Mouse (Mus musculus) retina, adult 2 months (tissue): Measurements from ENCODE around the gene Cfap126.
A peak's percentile ranks its signal among the peaks of the same experiment; 100 is the strongest.
"Not testable (repeated sequence)": the region's sequence is repeated elsewhere in the genome, so short reads cannot be mapped to it uniquely, and the experiment has no call there.

Experiments used
- DNase-seq: peaks from one replicate; pipeline ENCODE4 v3.0.0-alpha.2; 2012; ENCODE audit warnings: low read depth, low spot score

Cfap126 gene

GRCm38 (mm10) chr1:171122932-171123331 is 9.2 kb downstream of the Cfap126 start:
- DNase-seq, result no peak

GRCm38 (mm10) chr1:171124398-171124797 is 10.7 kb downstream of the Cfap126 start:
- DNase-seq, result no peak

DNA sequence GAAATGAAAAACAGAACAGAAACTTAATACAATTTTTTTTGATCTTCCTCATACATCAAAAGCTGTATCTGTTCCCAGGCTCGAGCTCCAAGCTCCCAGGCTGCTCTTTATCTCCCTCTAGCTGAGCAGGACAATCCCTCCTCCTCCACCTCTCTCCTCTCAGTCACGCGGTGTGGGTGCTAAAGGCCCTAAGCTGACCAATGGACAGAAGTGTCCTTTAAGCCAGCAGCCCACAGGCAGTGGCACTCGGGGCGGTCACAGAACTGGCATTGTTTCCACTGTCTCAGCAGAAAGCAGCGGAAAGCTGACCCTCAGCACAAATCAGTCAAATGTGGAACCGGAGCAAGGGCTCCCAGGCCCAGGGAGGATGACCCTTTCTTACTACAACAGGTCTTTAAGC is 15.5 kb downstream of the Cfap126 start:
- DNase-seq, result no peak

GRCm38 (mm10) chr1:171130971-171131370 is 17.3 kb downstream of the Cfap126 start:
- no peak for DNase-seq

DNA sequence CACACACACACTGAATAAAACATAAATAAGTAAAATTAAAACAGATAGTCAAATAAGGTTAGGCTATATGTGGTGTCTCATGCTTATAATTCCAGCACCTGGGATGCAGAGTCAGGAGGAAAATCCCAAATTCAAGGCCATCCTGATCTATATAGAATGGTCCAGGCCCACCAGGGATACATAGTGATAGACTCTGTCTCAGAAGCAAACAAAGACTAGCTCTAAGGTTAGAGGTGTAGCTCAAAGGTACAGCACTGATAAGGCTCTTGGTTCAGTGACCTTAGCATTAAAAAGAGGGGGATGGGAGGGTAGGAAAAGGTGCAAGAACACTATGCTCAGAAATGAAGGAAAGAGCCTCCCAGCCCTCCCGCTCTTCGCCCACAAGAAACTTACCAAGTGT is 21.9 kb downstream of the Cfap126 start:
- no peak for DNase-seq

DNA sequence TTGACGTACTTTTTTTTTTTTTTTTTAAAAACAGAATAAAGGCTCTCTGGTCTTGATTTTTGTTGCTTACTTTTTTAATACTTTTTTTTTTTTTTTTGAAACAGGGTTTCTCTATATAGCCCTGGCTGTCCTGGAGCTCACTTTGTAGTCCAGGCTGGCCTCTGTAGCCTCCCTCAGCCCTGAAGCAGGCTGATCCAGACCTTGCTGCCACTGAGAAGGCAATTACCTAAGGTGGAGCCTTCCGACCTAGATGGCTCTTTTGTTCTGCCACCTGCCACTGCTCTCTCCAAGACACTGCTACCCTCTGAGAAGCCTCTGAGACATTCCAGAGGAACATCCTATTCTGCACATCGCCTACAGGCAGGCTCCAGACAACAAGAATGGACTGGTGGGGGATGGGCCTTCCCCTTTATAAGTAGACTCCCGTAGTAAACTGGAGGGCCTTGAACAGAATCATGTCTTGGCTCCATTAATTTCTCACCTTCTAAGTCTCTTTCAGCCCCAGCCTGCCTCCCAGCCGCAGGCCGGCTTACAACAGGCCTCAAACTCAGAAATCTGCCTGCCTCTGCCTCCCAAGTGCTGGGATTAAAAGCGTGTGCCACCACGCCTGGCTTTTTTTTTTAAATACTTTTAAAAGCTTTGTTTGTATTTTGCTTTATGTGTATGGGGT is 23.9 kb downstream of the Cfap126 start:
- not testable (repeated sequence) for DNase-seq

DNA sequence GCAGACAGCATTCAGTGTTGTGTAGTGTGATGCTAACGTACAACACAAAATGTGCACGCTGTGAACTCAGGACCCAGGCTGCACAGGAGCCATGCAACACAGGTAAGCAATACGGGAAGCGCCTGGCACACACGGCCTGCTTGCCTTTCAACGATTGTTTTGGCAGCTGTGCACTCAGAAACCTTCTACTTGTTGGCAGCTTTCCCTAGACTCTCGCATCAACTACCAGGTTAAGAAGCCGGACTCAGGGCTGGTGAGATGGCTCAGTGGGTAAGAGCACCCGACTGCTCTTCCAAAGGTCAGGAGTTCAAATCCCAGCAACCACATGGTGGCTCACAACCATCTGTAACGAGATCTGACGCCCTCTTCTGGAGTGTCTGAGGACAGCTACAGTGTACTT is 29.3 kb downstream of the Cfap126 start:
- not testable (repeated sequence) for DNase-seq

GRCm38 (mm10) chr1:171149974-171150760 is 36.4 kb downstream of the Cfap126 start, which contains the start of the genes Sdhc and Mpz:
Gene Sdhc (minus strand): TSS chr1:171150603.
Gene Mpz (plus strand): TSS chr1:171150711.
- DNase-seq, result peak; percentile 81

DNA sequence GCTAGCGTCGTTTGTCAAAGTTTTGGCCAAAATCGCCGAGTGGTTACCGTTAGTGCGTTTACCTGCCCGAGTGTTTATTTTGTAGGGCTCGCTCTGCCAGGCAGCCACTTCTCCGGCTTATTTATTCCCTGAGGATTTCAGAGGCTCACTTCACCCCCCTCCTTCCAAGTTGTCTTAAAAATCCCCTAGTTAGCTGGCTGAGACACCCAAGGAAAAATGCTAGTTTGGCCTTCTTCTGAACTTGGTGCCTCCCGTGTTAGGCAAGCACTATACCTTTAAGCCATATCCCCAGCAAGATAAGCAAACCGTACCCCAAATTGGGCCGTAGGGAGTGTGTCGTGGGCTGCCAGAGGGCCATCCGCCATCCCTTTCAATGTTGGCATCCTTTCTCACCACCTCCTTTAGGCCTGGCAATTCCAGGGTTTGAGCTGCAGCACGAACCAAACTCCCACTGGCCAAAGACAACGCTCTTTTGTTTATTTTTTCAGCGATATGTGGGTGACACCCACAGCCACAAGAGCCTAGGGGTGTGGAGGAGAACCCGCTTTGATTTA is 37.2 kb downstream of the Cfap126 start:
- DNase-seq, result no peak

DNA sequence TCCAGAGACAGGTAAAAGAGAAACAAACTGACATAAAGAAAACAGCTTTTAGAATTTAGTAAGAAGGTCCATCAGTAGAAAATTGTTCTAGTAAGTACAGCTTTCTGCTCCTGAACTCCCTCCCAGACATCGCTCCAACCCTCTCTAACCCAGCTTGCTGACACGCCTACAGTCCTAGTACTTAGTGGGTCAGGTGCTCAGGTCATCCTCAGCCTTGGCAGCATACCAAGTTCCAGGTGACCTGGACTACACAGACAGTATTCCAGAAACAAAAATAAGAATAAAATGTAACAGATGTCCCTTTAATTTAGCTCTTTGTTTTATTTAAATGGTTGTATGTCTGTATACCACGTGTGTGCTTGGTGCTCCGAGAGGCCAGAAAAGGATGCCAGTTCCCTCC is 38.2 kb downstream of the Cfap126 start:
- no peak for DNase-seq

DNA sequence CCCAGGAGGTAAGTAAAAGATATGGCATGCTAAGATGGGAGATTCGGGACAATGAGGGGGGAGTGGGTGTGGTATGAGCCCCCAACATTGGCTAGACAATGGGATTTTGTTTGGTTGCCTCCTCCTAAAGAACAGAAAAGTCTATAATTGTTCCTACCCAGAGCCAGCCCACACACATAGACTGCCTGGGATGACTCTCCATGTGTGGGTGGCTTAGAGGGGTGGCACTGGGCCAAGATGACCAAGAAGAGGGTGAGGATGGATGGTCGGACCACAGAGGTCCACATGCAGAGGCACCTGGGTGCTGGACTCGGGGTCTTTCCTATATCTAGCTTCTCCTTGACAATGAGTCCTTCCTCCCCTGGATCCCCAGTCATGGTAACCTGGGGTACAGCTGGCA is 42.9 kb downstream of the Cfap126 start:
- no peak for DNase-seq

DNA sequence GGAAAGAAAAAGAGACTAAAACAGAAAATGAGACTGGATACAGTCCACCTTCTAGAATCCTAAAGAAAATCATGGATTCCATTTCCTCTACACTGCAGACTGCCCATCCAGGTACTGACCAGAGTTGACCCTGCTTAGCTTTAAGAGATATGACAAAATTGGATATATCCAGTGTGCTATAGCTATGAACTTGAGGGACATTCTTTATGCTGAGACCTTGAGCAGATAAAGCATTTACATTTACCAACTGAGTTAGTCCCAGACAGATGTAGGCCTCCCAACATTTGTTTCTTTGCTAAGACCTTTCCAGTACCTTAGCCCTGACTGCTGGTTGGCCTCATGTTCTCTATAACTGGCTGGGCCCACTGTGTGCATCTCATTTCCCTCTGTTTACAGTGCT is 44.2 kb downstream of the Cfap126 start:
- DNase-seq, result no peak

GRCm38 (mm10) chr1:171159485-171159975 is 45.8 kb downstream of the Cfap126 start:
- no peak for DNase-seq

DNA sequence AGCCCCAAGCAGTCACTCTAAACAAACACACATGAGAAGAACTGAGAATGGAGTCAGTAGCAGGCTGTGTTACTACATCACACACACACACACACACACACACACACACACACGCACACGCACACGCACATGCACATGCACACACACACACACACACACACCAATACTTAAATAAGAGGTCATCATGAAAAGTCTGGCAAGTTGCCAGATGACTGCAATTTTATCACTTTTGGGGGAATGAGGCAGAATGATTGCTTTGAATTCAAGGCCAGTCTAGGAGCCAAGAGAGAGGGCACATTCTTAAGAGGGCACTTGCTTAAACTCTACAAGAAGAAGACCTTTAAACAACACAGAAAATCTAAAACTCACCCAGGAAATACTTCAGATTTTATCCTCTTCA is 48.8 kb downstream of the Cfap126 start:
- no peak for DNase-seq

DNA sequence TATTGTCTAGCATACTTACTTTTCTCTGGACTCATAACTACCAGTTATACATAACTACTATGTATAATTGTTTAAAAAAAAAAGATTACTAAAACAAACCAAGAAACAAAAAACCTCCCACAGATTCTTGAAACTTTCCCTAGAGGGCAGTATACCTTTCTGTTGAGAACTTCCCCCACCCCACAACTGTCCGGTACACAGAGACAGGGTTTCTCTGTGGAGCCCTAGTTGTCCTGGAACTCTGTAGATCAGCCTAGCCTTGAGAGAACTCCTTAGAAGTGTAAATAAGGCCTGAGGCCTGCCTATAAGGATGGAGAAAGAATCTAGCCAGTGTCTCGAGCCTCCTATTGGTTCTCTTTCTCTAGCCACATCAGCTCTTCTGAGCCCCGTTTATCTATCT is 50.5 kb downstream of the Cfap126 start:
- no peak for DNase-seq

- no peak for DNase-seq
These were observed 52.1 kb downstream of the Cfap126 start for GRCm38 (mm10) chr1:171165629-171166345.

DNA sequence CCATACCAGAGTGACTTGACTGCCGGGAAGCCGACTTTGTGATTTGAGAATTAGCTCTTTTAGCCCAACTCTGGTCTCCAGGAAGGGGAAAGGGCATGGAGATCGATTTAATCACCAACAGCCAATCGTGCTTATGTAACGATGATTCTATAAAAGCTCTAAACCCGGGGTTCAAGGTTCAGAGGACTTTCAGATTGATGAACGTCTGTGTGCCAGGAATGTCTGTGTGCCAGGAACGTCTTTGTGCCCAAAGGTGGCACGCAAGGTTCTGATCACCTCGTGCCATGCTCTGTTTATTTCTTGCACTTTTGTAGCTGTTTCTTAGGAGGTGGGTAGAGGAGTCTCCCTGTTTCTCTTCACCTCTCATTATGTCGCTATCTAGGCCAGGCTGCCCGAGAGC is 55.2 kb downstream of the Cfap126 start:
- no peak for DNase-seq

DNA sequence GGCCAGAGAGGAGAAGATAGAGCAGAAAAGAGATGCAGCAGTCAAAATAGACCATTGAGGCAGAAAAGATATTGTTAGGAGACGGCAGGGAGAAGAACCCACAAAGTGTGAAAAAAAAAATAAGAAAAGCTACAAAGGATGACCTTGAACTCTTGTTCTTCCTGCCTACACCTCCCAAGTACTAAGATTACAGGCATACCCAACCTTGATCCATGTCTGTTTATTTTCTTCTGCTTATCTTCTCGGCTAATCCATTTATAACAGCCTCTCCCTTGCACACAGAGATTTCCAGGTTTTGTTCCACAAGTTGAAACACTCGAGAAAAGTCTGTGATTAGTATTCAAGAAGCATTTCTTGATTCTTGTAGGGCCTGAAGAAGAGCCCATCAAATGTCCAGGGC is 56.2 kb downstream of the Cfap126 start:
- no peak for DNase-seq

DNA sequence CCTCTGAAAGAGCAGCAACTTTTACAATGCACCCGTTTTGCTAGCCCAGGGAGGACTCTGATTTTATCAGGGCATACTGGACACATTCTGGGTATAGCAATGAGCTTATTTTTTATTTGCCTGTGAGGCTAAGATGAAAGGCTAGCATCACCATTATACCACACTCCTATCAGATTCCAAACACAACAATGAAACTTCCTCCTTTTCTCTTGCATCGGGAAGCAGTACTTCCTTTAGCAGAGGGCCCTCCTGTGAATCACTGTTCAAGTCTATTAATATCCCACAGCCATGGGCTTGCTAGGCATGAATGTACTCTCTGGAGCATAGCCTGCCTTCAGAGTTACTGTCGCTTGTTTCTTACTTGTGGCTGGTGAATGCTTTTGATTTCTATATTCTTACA is 57.4 kb downstream of the Cfap126 start:
- DNase-seq, result no peak

DNA sequence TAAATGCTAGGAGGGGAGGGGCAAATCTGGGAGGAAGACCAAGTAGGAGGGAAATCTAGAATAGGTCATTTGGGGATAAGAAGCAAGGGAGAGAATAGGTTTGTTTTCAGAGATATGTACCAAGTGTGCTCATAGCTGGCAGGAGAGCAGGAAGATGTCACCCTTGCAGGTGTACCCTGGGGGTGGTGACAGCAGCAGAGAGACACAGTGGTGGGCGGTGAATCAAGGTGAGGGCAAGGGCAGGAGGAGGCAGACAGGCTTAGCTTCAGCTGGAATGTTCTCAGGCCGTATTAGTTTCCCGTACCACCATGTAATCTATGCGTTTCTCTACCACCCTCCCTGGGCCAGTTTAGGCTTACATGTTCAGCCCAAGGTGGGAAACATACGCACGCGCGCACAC is 59.1 kb downstream of the Cfap126 start:
- DNase-seq, result no peak
